Mouse (Mus musculus) cerebellum, postnatal 14 days (tissue): Measurements from ENCODE around the gene Cysrt1.

Experiments used
- DNase-seq, 2 experiments: peaks; one replicate each; pipeline ENCODE4 v3.0.0; 2021; ENCODE audit warnings: mixed read lengths in 2 of 2

Cysrt1 gene

DNA sequence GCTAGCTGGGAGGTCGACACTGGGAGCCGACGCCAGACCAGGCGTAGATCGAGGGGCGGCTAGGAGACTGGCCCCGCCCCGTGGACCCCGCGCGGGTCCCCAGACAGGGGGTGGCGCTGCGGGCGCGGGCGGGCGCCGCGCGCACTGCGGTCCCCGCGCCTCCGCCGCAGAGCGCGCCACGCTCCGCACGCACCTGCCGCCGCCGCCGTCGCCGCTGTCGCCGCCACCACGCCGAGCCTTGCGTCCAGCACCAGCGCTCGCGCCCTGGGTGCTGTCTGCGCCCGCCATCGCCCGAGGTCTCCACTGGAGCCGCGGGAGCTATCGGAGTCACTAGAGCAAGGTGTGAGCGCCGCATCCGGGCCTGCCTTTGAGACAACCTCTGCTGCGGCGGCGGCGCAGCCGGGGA lies at the start of gene Cysrt1, which contains the start of gene Rnf208:
Gene Cysrt1 (minus strand): TSS at position 352 of the 406 bp plus-strand sequence.
Gene Rnf208 (plus strand): TSS at position 155 of the 406 bp plus-strand sequence.
- peak; percentile 61 to 63 for DNase-seq

DNA sequence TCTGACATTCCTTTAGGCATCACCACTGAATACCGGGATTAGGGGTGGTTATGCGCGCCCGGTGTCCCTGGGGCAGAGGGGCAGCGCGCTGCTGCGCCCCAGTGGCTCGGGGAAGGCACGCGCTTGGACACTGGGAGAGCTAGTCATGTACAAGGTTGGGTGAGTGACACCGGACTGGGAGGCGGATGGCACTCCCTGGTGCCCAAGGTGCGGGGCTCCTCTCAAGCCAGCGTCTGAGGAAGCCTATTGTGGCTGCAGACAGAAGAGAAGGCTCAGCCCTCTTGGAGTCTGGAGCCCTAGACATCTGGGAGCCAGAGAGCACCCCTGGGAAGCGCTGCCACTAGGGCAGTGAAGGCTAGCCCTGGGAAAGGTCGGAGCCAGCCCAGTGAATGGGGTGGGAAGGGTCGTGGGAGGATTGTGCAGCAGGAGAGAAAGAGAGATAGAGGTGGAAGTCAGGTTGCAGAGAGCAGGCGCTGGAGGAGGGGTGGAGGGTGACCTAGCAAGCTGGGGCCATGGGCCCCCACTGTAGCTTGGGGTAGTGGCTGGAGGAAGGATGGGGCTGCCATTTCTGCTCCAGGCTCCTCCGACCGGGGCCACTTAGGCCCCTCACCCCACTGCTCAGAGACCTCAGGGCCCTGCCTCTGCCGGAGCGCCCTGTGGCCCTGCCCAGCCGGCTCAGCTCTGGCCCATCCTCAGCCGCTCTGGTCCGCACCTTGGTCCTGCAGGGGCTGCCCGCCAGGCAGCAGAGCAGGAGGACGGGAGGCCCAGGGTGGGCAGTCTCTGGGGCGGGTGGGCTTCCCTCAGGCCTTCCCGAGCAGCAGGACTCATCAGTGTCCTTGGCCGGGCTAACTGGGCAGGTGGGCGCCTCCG lies 49.2 kb upstream of the Cysrt1 start:
- DNase-seq: peak in 1 of 2 experiments; percentile 52

DNA sequence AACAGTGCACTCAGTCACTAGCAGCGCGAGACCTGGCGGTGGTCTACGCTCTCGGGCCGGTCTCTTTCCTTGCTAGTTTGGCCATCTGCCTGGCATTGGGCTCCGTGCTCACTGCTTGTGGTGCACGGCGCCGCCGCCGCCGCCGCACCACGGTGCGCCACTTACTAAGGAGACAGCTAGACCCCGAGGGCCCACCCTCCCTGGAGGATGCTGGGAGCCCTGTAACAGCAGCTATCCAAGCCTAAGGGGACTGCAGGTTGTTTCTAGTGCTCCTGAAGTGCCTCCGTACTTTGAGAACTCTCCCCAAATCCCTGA lies 48.5 kb upstream of the Cysrt1 start:
- peak in 1 of 2 experiments; percentile 85 for DNase-seq

DNA sequence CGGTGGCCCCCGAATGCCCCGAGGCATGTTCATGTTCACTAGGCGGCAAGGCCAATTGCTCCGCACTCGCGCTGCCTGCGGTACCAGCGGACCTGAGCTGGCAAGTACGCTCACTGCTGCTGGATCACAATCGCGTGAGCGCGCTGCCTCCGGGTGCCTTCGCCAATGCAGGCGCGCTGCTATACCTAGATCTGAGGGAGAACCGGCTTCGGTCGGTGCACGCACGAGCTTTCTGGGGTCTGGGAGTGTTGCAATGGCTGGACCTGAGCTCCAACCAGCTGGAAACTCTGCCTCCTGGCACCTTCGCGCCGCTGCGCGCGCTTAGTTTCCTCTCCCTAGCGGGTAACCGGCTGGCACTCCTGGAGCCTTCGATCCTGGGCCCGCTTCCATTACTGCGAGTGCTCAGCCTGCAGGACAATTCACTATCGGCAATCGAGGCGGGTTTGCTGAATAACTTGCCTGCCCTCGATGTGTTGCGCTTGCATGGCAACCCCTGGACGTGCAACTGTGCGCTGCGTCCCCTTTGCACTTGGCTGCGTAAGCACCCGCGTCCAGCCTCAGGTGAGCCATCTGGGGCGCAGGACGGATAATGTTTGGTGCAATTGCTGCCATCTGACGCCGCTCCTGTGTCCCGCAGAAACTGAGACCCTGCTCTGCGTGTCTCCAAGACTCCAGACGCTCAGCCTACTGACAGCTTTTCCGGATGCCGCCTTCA lies 48.0 kb upstream of the Cysrt1 start:
- DNase-seq: peak; percentile 77 to 84

DNA sequence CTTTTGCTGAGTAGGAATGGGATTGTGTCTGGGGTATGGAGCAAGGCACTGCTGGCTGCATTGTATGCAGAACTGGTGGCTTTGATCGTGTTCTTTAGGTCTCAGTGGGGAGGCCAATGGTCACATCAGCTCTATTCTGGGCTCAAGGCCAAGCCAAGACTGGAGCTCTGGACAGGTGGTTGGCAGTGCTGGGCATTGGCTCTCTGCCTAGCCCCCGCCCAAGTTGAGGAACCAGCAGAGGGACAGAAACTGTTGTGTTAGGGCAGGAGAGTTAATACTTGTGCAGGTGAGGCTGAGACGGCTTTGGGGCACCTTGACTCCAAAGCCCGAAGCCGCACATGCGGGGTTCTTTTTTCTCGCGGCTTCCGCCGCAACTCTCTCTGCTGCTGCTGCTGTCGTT lies 47.4 kb upstream of the Cysrt1 start, which contains the start of gene Lrrc26:
Gene Lrrc26 (plus strand): TSS at position 265 of the 400 bp plus-strand sequence.
- peak; percentile 87 for DNase-seq

DNA sequence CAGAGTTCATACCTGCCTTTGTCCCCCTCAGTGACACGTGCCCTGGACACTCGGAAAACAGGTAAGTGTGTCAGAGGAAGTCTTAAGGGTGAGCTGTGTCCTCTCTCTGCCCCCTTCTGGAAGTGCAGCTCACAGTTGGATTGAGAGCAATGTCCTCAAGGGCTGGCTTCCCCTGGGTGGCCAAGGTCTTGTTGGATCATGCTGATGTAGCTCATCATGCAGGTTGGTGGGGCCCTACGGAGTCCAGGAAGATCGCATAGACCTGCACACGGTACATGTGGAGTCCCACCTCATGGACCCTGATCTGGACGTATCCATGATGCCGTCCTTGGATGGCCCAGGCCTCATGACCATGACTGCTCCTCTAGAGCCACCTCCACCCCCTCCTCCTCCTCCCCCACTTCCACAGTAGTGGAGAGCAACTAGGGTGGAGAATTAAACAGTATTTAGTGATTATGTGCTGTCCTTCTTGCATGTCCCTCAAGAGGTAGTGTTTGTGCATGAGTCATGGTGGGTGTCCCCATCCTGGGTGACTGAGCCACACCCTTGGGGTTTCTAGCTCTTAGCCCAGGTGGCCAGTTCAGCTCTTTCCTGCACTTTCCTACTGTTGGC lies 46.6 kb upstream of the Cysrt1 start:
- DNase-seq: peak in 1 of 2 experiments; percentile 47

DNA sequence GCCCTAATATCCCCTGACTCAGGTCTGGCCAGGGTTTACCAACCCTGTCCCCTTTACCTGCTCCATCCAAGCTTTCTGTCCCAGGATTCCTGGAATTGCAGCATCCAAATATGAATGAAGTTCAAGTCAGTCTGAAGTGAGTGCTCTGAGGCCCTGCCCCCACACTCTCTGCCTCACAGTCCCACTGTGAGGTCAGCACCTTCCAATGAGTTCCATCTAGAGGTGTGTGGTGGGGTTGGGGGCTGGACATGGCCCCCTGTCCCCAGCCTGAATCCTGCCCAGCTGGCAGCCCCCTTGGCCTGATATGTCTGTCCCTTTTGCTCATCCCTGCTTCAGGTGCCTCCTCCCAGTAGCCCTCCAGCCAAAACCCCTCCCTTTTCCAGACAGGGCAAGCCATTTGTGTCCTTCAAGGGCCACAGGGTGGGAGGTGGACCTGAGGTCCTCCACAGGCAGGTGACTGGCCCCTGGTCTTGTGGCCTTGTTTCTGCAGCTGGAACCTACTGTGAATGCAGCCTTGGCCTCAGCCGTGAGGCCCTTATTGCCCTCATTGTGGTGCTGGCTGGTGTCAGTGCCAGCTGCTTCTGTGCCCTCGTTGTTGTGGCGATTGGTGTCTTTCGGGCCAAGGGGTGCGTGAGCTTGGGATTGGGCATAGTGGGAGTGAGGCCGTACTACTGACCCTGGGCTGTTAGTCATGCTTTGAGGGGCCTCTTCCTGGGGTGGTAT lies 45.8 kb upstream of the Cysrt1 start, which contains the start of gene Tmem210:
Gene Tmem210 (plus strand): TSS at position 219 of the 723 bp plus-strand sequence.
- peak; percentile 54 to 55 for DNase-seq

DNA sequence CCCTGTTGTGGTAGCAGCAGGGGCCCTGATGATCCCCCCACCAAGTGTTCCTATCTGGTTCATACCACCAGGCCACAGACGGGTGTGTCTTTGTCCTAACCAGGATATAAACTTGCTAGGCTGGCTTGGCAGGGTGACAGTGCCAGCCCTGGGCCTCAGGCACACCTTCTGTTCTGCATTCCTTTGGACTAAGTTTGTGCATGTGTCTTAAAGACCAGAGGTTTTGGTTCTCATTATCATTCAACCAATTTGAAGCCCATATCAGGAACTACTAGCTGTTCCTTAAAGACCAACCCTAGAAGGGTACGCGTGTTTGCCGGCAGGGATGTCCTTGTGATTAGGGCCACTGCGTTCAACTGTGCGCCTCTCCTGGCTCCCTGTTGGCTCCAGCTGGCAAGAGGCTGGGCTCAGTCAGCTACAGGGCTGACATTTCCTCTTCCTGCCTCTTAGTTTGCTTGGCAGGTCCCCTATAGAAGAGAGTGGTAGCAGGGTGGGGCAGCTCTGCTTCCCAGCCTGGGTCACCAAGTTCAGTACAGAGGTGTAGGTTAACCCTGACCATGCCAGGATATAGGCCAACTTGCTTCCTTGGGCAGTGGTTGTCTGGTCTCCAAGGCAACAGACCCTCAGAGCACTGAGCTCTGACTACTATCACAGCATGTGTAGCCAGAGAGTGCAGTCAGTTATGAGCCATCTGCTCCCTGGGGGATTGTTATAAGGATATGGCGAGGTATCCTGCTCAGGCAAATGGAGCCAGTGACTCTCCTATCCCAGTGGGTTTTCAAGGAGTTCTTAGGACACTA lies 44.8 kb upstream of the Cysrt1 start:
- peak; percentile 69 to 74 for DNase-seq

DNA sequence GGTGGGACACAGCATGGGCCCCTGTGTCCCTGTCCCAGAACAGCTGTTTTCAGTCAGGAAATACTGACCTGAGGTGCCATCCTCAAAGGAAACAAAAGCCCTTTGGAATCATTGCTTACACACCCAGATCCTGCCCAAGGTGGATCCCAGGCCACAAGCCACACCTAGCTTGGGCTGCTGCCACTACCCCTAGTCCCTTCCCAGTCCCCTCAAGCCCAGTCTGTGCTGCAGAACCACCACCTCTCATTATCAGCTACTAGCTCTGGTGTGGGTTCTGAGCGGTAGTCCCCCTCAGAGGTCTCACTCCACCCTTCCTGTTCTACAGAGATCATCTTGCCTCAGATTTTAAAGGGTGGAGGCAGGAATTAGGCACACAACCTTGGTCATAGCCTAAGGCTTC lies 44.1 kb upstream of the Cysrt1 start:
- DNase-seq: peak; percentile 45 to 52

DNA sequence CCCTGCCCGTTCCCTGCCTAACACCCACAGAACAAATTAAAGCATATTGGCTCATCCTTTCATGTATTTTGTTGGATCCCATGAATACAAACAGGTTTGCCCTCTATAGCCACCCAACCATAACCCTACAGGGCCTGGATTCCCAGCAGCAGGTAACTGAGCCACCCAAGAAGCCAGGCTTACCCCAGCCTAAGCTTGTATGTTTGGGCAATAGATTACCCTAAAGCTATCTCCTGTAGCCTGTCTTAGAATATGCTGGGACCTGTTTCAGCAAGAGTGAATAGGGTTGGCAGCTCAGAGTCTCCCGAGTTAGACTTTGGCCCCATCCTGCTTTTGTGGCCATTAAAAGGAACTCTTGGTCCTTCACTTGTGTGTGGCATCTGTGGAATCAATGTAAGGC lies 43.3 kb upstream of the Cysrt1 start:
- DNase-seq: no peak

DNA sequence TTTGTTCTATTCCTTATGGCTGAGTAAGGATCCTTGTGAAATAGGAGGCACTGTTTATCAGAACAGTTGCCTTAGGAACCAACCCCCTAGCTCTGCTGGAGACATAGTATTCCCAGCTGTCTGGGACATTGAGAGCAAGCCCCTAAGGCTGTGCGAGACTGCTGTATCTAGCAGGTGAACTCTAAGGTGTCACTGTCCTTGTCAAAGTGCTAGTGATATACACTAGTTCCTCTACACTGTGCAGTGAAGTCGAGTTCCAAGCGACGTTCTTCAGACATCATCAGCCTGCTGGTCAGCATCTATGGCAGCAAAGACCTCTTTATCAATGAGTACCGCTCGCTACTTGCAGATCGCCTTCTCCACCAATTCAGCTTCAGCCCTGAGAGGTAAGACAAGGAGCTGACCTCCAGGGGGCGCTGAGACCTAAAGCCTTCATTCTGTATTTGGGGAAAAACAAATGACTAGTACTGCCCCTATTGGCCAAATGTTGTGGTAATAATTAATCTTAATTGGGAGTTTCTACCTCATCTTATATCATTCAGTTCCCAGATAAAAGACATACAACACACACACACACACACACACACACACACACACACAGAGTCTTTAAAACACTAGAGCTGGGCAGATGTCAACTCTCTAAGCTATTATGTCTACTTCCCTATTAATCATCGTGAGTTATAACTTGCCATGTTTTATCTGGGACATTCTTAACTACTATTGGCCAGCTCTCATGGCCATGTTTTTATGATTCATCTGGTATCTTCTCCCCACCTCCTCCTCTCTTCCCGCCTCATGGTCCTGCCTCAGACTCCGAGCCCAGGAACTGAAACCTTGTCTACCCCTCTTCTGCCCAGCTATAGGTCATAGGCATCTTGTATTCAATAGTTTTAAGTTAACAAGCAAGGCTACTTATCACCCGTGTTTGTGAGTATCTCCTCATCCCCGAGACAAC lies 37.0 kb upstream of the Cysrt1 start:
- peak; percentile 93 to 97 for DNase-seq

DNA sequence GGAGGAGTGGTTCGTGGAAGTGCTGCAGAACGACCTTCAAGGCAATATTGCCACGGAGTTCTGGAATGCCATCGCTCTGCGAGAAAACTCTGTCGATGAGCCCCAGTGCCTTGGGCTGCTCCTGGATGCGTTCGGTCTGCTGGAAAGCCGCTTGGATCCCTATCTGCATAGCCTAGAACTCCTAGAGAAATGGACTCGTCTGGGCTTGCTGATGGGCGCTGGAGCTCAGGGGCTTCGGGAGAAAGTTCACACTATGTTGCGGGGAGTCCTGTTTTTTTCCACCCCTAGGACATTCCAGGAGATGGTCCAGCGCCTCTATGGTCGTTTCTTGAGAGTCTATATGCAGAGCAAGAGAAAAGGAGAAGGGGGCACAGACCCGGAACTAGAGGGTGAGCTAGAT lies 30.8 kb upstream of the Cysrt1 start:
- no peak for DNase-seq

DNA sequence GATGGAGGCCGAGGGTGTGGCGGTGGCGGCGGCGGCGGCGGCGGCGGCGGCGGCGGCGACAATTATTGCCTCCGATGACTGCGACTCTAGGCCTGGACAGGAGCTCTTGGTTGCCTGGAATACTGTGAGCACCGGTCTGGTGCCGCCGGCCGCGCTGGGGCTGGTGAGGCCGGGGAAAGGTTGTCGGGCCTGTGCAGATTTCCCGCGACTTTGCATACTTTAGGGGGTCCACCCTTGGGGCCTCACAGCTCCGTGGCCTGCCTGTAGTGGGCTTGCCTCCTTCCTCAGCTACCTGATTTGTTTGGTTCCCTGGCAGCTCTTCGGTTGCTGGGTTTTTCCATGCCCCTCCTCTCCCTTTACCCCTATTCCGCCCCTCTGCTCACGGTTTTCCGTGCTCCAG lies 30.3 kb upstream of the Cysrt1 start:
- no peak for DNase-seq

DNA sequence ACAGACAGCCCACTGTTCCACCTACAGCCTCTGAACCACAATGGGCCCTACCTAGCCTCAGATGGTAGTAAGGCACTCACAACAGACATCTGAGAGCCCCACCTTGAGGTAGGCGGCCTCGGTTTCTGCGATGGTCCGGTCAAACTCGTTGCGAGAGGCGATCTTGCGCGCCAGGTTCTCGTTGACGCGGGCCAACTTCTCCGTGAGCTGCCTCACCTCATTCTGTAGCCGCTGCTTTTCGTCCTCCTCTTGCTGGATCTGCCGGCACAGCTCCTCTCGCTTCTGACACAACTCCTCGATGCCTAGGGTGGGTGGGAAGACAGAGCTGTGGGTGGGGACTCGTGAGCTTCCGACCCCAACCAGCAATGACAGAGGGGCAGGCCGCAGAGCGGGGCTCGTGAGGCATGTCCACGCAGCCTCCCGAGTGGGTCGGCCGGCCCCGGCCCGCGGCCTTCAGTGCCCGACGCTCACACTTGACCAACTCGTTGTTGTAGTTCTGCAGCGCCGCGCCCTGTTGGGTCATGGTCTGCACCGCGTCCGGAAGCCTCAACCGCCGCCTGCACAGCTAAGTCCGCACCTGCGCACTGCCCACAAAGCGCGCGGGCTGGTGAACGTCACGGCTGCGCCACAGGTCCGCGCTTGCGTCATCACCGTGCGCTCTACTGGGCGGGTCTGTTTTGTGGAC lies 29.7 kb upstream of the Cysrt1 start, which contains the start of the genes Ssna1 and Anapc2:
Gene Ssna1 (minus strand): TSS at position 612 of the 685 bp plus-strand sequence.
Gene Anapc2 (plus strand): TSS at position 652 of the 685 bp plus-strand sequence.
- DNase-seq: peak; percentile 98 to 99

DNA sequence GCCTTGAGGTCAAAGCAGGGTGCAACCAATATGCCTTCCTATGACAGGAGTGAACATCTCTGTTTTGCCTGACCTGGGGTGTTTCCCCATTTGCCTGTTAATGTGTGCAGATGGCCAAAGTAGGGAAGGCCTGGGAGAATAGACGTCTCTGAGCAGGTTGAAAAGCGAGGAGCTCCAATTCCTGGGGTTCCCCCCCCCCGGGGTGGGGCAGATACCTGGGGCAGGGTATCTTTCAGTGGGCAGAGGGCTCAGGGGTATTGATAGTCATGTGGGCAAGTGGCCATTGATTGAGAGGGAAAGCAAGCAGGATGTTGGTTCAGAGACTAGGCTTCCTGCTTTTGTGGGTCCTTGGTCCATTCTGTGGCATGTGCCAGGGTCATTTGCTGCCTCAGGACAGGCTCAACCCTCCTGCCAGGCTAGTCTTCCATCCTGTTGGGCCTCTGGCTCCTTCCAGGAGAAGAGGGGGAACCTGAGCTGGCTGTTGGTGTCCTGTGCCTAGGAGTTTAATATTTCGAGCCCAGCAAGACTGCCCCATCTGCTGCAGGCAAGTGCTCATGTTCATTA lies 25.6 kb upstream of the Cysrt1 start:
- peak; percentile 54 to 60 for DNase-seq

DNA sequence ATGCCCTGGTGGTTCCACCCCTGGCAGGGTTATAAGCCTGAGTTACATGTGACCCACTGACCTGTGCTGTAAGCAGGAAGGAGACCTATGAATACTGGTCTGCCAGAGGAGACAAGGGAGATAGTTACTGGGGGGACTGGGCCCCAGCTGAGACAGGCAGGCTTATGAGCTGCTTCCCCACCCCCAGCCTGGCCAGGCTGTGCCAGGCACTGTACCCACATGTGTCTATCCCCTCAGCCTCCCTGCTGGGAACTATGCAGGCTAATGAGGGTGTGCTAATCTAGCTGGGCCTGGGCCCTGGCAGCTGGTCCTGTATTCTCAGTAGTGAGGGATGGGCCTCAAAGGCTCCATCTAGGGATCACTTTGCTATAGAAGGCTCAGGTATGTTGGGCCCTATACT lies 25.0 kb upstream of the Cysrt1 start:
- peak; percentile 75 to 76 for DNase-seq

DNA sequence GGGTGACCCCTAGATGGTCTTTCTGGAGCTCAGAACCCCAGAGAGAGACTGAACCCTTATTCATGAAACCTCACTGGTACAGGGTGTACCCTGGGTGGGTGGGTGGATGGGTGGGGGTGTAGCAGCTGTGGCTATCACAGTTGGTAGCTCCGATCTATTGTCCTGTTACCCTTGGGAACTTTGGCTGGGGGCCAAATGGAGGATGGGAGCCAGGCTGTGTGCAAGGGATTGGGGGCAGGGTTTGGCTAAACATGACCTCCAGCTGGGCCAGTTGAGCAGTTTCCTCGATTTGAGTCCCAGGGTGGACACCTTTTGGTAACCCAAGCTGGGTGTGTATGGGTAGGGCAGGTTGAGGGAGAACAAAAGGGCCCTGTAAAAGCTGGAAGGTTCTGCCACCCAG lies 24.5 kb upstream of the Cysrt1 start:
- DNase-seq: peak; percentile 90 to 93

DNA sequence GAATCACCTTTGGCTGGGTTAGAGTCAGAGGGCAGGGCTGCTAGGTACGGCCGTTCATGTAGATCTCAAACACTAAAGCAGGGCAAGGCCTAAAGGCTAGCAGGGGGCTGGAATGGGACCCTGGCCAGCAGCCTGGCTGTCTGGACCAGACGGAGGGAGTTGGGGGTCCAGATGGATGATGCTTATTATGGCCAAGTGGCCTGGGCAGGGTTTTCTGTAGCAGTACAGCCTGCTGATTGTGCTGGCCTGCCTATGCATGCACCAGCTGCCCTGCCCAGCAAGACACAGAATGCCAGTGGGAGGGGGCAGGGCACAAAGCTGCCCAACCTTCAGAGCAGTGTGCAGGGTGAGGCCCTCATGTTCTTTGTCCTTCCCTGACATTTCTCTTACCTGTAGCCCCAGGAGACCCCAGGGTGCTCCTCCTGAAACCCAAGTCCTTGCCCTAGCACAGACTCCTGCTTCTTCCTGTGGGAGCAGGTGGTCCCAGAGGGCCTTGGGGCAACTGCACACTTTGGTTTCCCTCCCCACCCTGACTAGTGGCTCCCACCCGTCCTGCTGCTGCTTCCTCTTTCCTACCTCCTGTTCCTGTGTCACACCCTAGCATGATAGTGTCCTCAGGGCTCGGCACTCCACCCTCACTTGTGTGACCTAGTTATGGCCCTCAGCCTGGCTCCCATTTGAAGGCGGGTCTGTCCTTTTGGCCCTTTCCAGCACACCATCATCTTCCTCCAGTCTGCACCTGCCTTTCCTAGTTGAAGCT lies 23.8 kb upstream of the Cysrt1 start:
- peak; percentile 98 to 99 for DNase-seq

DNA sequence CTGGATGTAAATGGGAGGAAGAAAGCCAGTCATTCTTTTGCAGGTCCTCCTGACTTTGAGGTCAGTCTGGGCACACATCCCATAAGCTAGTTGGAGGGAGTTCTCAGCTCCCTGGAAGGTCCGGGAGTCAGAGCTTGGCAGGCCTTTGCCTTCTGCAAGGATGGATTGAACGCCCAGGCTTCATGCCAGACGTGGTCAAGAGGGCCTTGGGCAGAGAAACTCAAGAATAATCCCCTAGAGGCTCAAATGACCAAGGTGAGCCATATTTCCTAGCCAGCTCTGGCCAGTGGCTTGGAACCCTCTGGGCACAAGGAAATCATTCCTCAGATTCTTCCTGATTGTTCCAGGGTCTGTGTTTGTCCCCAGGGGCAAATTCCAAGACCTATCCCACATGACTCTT lies 22.6 kb upstream of the Cysrt1 start:
- peak; percentile 95 to 96 for DNase-seq
